Mouse (Mus musculus) ovary, postnatal 36 days (tissue): Measurements from ENCODE around the gene Mreg.

Experiments
- DNase-seq: peaks from one replicate; pipeline ENCODE4 v3.0.0; 2022; ENCODE audit warnings: low spot score, mixed read lengths

The Mreg gene

DNA sequence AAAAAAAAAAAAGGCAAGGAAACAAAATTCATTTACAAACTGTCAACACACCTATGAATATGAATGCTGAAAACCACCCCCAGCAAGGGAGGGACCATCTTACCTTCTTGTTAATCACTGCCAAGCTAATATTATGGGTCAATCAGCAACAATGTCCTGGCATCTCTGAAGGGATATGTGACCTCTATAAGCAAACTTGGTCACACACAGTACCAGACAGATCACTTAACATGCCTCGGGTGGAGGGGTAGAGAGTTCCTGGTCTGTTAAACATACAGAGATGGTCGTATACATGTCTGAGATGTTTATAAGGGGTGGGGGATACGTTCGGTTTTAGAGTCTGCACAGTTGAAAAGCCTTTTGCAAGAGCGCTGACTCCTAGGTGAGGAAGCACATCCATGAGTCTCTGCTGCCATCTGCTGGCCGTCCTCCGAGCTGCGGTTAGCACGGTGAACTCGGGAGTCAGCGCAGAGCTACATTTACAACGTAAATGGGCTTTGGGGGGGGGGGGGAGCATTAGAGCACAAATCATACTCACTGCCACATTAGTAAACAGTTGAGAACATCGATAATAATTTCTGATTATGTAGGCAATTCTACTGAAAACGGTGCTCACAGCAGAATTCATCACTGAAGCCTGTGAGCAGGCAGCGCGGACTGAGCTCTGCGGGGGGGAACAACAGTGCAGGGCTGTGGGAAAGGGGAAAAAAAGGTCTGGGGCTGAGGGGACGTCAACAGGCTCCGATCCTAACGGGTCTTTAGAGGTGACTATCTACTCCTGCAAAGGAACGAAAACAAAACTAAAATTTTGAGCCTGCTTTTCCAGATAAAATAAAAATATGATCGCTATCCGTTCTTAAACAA is 88.4 kb downstream of the Mreg start:
- DNase-seq: peak; percentile 84

DNA sequence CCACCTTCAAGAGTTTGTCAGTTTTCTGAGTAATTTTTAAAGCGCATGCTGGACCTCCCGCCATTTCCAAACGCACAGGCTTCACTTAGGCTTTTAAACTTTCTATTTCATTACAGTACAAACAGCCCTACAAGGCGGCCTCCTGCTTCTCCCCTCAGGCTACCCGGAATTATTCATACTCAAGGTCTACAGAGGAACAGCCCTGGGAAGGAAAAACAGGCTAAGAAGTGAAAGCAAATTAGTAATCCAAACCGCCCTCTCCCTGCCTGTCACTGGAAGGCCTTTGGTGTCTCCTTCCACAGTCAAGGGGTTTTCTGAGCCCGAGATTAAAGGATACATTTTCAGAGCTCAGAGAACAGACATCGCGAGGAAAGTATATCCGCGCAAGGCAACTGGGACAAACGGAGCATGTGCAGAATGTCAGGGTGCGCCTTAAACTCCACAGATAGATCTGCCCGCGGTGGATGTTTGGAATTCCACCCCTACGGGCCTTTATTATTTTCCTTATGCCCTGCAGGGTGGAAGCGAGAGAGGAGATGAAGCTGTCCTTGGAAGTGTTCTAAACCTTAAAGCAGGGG is 90.4 kb downstream of the Mreg start:
- DNase-seq: no peak

DNA sequence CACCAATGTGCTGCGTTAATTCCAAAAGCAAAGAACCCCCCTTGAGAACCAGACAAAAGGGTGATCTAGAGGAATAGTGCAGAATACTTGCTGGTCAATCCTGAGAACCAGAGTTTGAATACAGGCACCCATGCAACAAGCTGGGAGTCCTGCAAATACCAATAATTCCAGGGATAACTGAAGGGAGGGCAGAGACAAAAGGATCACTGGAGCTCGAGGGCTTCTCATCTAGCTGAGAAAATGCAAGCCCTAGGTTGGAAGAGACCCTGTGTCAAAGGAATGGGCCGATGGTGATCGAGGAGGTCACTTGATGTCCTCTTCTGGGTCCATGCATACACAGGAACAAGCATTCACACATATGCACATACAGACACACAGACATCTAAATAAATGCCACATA is 92.1 kb downstream of the Mreg start:
- DNase-seq: no peak

DNA sequence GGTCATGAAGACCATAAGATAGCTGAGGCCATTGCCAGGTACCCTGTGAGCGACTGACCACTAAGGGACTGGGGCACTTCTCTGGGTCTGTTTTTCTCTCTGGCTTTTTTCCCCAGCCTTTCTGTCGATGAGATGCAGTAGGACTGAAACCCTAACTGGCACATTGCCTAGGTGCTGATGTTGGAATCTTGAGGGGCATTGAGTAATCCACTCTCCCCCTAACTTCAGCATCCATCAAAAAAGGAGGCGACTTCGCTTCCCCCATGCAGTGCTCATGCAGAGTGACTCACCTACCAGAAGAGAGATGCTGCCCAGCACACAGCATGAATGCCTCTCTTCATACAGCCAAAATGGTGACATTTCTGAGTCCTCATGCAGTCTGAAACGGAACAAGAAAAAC is 97.9 kb downstream of the Mreg start:
- no peak for DNase-seq
